Mouse (Mus musculus) kidney, embryonic 15.5 days (tissue): ENCODE measurements around the gene Lrrc28. TPM values are rescaled to one million over a fixed set of nuclear protein-coding genes. Genes with fewer than 3 reads are reported as not detected.
A peak's percentile ranks its signal among the peaks of the same experiment; 100 is the strongest.

ENCODE experiments used
- ATAC-seq: fragments of 200-750 bp; cut with Nextera tagmentation; replicated peaks from 2 replicates; pipeline ENCODE4 v1.8.0; 2017; ENCODE audit warnings: moderate TSS enrichment; ENCODE audit not compliant: low FRiP score
- H3K27ac ChIP-seq: fragments of 300-500 bp; sonication (generic); 2 replicates; pipeline ENCODE4 v1.5.1; 2015; ENCODE audit warnings: mild to moderate bottlenecking, inconsistent platforms
- H3K27me3 ChIP-seq: fragments of 300-500 bp; sonication (generic); 2 replicates; pipeline ENCODE4 v1.6.1; 2015; ENCODE audit warnings: inconsistent platforms
- H3K36me3 ChIP-seq: fragments of 300-500 bp; sonication (generic); 2 replicates; pipeline ENCODE4 v1.6.1; 2015; ENCODE audit warnings: inconsistent platforms
- H3K4me1 ChIP-seq: fragments of 300-500 bp; sonication (generic); 2 replicates; pipeline ENCODE4 v1.6.1; 2015; ENCODE audit warnings: inconsistent platforms
- H3K4me2 ChIP-seq: fragments of 300-500 bp; sonication (generic); 2 replicates; pipeline ENCODE4 v1.6.1; 2015; ENCODE audit warnings: moderate library complexity, mild to moderate bottlenecking, inconsistent platforms
- H3K4me3 ChIP-seq: fragments of 300-500 bp; sonication (generic); replicated peaks from 2 replicates; pipeline ENCODE4 v1.5.1; 2015; ENCODE audit warnings: mild to moderate bottlenecking, inconsistent platforms
- H3K9ac ChIP-seq: fragments of 300-500 bp; sonication (generic); 2 replicates; pipeline ENCODE4 v1.6.1; 2015; ENCODE audit warnings: mild to moderate bottlenecking, inconsistent platforms
- H3K9me3 ChIP-seq: fragments of 300-500 bp; sonication (generic); replicated peaks from 2 replicates; pipeline ENCODE4 v1.6.1; 2016; ENCODE audit warnings: inconsistent platforms
- WGBS: fragments of 180-500 bp; shearing (Covaris S2); methylation state at CpG from one replicate; pipeline ENCODE4 v1.1.7; 2015; ENCODE audit warnings: mixed read lengths; 5-methylcytosine and 5-hydroxymethylcytosine counted together
- polyA plus RNA-seq: library from polyadenylated mRNA; unstranded; fragments of >200 nt; fragmentation: Nextera tagmentation; extraction: Ambion mirVana; gene quantifications from 2 replicates; pipeline ENCODE4 v1.2.1, GENCODE M21; 2015

Lrrc28 gene
- polyA plus RNA-seq, result 15.3 and 15.7 TPM in 2 replicates

DNA sequence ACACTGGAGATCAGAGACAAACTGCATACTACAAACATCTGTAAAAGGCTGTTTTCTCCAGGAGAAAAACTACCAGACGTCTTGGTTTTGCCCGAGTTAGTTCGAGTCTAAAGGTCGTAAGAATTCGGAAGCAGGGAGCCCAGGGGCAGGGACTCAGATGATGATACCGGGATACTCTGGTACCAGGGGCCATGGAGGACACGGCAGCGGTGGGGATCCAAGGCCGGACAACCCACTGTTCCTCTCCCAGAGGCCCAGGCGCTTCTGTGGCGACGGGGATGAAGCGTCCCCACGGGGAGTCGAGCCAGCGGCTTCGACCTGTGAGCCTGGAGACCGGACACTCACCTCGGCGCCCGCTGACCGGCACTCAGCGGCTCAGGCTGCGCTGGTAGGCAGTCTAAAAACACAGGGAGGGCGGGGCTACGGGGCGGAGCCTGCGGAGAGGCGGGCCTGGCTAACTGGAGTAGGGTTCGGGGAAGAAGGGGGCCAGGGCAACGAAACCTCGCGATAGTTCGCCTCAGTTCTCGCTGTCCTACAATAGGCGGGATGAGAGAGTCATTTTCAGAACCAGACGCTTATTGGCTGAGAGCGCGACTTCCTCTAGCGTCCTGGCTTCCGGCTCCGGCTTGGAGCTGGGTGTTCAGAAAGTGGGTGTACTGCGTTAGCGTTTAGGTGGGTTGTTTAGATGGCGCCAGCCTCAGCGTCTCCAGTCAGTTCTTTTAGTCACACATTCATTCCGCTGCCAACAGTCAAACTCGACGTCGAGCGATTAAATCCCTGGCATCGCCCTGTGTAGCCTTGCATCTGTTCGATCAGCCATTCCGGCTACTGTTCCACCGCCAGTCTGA, at the start of gene Lrrc28:
Lrrc28 (minus strand) TSS at position 436 of the 848 bp plus-strand sequence.
- ATAC-seq, result peak; percentile 99
- Histone ChIP-seq H3K4me1 (peaks cover 29% of the 10 kb centered on the region), H3K9ac (peak within 1 kb of the TSS; percentile 74), H3K27me3 (no peaks in the 10 kb centered on the region), H3K9me3 (no peaks in the 10 kb centered on the region), H3K4me3 (peak within 1 kb of the TSS; percentile 67), H3K36me3 (0 out of 2 replicates have a peak, but pooled peaks cover 4% of the 10 kb centered on the region), H3K4me2 (peak within 1 kb of the TSS; percentile 70), H3K27ac (peak within 1 kb of the TSS; percentile 91)
- under 1% methylated on average over 55 of the region's 55 CpGs for WGBS

- 93% methylated on average over 23 of the region's 23 CpGs for WGBS
- no peaks in the 10 kb centered on the region for H3K27me3 ChIP-seq
- no peaks in the 10 kb centered on the region for H3K9me3 ChIP-seq
- no peak overlapping the region for H3K4me3 ChIP-seq
- no peak overlapping the region for H3K27ac ChIP-seq
- peaks cover 23% of the 10 kb centered on the region for H3K36me3 ChIP-seq
- ATAC-seq, result no peak
- no peak overlapping the region for H3K4me2 ChIP-seq
- H3K4me1 ChIP-seq, result peaks cover 3% of the 10 kb centered on the region; the same call in 1 of the 2 replicates
- H3K9ac ChIP-seq, result no peak overlapping the region
Observed at GRCm38 (mm10) chr7:67692791-67693538, 47.9 kb upstream of the Lrrc28 start.

DNA sequence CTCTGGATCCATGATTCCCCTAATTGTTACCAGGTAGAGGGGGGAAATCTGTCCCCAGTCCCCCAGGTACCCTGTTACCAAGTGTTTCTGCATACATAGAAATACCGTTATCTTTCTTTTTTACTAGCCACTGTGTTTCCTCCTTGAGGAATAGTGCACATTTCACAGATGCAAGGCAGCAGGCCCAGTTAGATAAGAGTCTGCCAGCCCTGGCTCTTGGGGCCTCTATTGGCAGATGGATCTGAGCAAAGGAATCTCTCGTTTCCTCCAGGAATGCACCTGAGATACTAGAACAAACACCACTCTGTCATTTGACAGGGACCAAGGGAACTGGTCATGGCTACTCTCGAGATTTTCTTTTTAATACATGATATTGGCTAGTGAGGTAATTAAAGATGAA, 47.1 kb upstream of the Lrrc28 start:
- ATAC-seq, result no peak
- H3K36me3 ChIP-seq, result peaks cover 19% of the 10 kb centered on the region
- WGBS, result 81% methylated on average over 3 of the region's 3 CpGs
- peaks cover 3% of the 10 kb centered on the region; the same call in 1 of the 2 replicates for H3K4me1 ChIP-seq
- H3K4me3 ChIP-seq, result no peak overlapping the region
- H3K27ac ChIP-seq, result no peak overlapping the region
- no peak overlapping the region for H3K4me2 ChIP-seq
- no peaks in the 10 kb centered on the region for H3K27me3 ChIP-seq
- H3K9ac ChIP-seq, result no peak overlapping the region
- H3K9me3 ChIP-seq, result no peaks in the 10 kb centered on the region

DNA sequence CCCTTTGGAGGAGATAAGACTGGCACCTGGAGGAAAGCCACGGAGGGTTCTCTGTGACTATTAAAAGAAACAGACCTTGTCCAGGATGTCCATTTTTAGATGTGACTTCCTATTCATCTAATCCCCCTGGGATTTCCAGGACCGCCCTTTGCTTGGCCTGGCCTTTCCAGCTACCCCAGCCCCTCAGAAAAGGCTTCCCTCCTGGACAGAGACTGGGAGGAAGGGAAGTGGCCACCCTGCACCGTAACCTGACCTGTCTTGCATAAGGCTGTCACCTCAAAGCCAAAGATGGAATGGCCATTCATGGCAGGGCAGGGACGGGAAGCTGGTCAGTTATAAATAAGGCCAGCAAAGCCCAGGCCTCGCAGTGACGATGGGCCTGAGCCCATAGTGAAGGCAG, 46.0 kb upstream of the Lrrc28 start:
- ATAC-seq, result no peak
- no peak overlapping the region for H3K9ac ChIP-seq
- H3K27me3 ChIP-seq, result no peaks in the 10 kb centered on the region
- H3K4me3 ChIP-seq, result no peak overlapping the region
- H3K9me3 ChIP-seq, result no peaks in the 10 kb centered on the region
- no peak overlapping the region for H3K4me2 ChIP-seq
- peaks cover 3% of the 10 kb centered on the region; the same call in 1 of the 2 replicates for H3K4me1 ChIP-seq
- no peak overlapping the region for H3K27ac ChIP-seq
- peaks cover 15% of the 10 kb centered on the region; the same call in 1 of the 2 replicates for H3K36me3 ChIP-seq
- WGBS, result 58% methylated on average over 6 of the region's 6 CpGs

- 0 out of 2 replicates have a peak overlapping the region, but pooled peaks have one; percentile 1 for H3K27ac ChIP-seq
- H3K9ac ChIP-seq, result no peak overlapping the region
- ATAC-seq, result no peak
- H3K4me1 ChIP-seq, result peaks cover 3% of the 10 kb centered on the region; the same call in 1 of the 2 replicates
- H3K4me2 ChIP-seq, result no peak overlapping the region
- H3K9me3 ChIP-seq, result no peaks in the 10 kb centered on the region
- H3K27me3 ChIP-seq, result no peaks in the 10 kb centered on the region
- 88% methylated on average over 7 of the region's 7 CpGs for WGBS
- H3K36me3 ChIP-seq, result peaks cover 24% of the 10 kb centered on the region
- H3K4me3 ChIP-seq, result no peak overlapping the region
Observed at GRCm38 (mm10) chr7:67689793-67690192, 44.7 kb upstream of the Lrrc28 start.

GRCm38 (mm10) chr7:67688281-67688680, 43.2 kb upstream of the Lrrc28 start:
- no peak overlapping the region for H3K4me3 ChIP-seq
- no peaks in the 10 kb centered on the region for H3K9me3 ChIP-seq
- no peak overlapping the region for H3K4me2 ChIP-seq
- H3K27me3 ChIP-seq, result no peaks in the 10 kb centered on the region
- WGBS, result 40% methylated on average over 3 of the region's 3 CpGs
- no peak for ATAC-seq
- peak overlapping the region; percentile 80 for H3K27ac ChIP-seq
- H3K4me1 ChIP-seq, result peaks cover 3% of the 10 kb centered on the region; the same call in 1 of the 2 replicates
- H3K36me3 ChIP-seq, result peaks cover 27% of the 10 kb centered on the region
- H3K9ac ChIP-seq, result no peak overlapping the region

DNA sequence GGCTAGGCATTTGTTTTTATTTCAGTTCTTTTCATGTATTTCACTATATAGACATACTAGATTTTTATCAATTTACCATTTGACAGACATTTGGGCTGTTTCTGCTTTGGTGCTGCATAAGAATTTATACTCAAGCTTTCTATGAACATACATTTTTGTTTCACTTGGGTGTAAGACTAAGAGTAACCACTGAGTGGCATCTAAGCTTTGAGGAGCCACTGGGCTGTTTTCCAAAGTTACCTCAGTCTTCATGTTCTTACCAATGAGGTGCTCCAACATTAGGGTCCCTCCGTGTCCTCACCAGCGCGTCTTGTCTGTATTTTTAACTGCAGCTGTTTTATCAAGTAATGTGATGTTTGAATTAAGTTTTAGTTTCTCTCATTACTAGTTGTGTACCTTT, 41.5 kb upstream of the Lrrc28 start:
- Histone ChIP-seq H3K36me3 (peaks cover 32% of the 10 kb centered on the region), H3K4me1 (peaks cover 3% of the 10 kb centered on the region; the same call in 1 of the 2 replicates), H3K4me2 (no peak overlapping the region), H3K4me3 (no peak overlapping the region), H3K9ac (no peak overlapping the region), H3K9me3 (no peaks in the 10 kb centered on the region), H3K27ac (peak overlapping the region; percentile 54; the same call in 1 of the 2 replicates), H3K27me3 (no peaks in the 10 kb centered on the region)
- WGBS, result 94% methylated on average over 3 of the region's 3 CpGs
- no peak for ATAC-seq

- Histone ChIP-seq H3K27me3 (no peaks in the 10 kb centered on the region), H3K9me3 (no peaks in the 10 kb centered on the region), H3K27ac (no peak overlapping the region), H3K36me3 (peaks cover 49% of the 10 kb centered on the region), H3K4me3 (no peak overlapping the region), H3K9ac (no peak overlapping the region), H3K4me2 (no peak overlapping the region), H3K4me1 (no peaks in the 10 kb centered on the region)
- WGBS, result 74% methylated on average over 16 of the region's 16 CpGs
- no peak; the same call in 1 of the 2 replicates for ATAC-seq
Observed at GRCm38 (mm10) chr7:67683006-67683405, 37.9 kb upstream of the Lrrc28 start.

- no peak for ATAC-seq
- H3K9ac ChIP-seq, result no peak overlapping the region
- H3K27ac ChIP-seq, result no peak overlapping the region
- H3K36me3 ChIP-seq, result peaks cover 49% of the 10 kb centered on the region
- no peak overlapping the region for H3K4me3 ChIP-seq
- no peaks in the 10 kb centered on the region for H3K9me3 ChIP-seq
- H3K27me3 ChIP-seq, result no peaks in the 10 kb centered on the region
- H3K4me1 ChIP-seq, result no peaks in the 10 kb centered on the region
- 53% methylated on average over 9 of the region's 9 CpGs for WGBS
- H3K4me2 ChIP-seq, result no peak overlapping the region
Observed at GRCm38 (mm10) chr7:67681078-67681477, 36.0 kb upstream of the Lrrc28 start.

DNA sequence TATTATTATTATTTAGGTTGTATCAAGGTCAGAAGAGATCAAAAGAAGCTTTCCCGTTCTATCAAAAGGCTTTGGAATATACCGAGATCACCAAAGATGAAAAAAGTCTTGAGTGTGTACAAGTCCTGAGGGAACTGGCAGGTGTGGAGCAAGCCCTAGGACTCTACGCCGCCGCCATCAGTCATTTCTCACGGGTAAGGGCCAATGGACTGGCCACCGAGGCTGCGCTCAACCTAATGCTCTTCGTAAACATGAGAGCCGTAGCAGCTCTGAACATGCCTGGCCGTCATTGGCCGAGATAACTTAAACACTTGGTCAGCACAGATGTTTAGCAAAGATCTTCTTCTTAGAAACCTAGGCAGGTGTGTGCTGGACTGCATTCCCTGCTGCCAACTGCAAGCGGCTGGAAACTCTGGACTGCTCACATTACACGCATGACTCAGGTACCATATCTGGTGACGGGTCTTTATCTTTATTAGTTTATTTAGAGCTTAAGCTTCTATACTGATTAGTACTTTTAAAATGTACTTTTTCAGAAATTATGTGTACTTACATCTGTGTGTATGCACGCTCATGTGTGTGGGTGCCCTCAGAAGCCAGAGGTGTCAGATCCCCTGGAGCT, 33.9 kb upstream of the Lrrc28 start:
- Histone ChIP-seq H3K9me3 (no peaks in the 10 kb centered on the region), H3K36me3 (peaks cover 40% of the 10 kb centered on the region), H3K27ac (no peak overlapping the region), H3K4me3 (no peak overlapping the region), H3K4me1 (peaks cover 5% of the 10 kb centered on the region; the same call in 1 of the 2 replicates), H3K27me3 (no peaks in the 10 kb centered on the region), H3K4me2 (no peak overlapping the region), H3K9ac (no peak overlapping the region)
- WGBS, result 89% methylated on average over 16 of the region's 16 CpGs
- ATAC-seq, result no peak

GRCm38 (mm10) chr7:67673656-67674055, 28.6 kb upstream of the Lrrc28 start:
- Histone ChIP-seq H3K9me3 (no peaks in the 10 kb centered on the region), H3K27me3 (no peaks in the 10 kb centered on the region), H3K27ac (no peak overlapping the region), H3K4me1 (peaks cover 5% of the 10 kb centered on the region; the same call in 1 of the 2 replicates), H3K9ac (no peak overlapping the region), H3K36me3 (peaks cover 41% of the 10 kb centered on the region), H3K4me3 (no peak overlapping the region), H3K4me2 (no peak overlapping the region)
- no peak for ATAC-seq
- WGBS, result 85% methylated on average over 5 of the region's 5 CpGs
